Mouse (Mus musculus): Measurements from ENCODE around the gene Adam8.

The Adam8 gene

DNA sequence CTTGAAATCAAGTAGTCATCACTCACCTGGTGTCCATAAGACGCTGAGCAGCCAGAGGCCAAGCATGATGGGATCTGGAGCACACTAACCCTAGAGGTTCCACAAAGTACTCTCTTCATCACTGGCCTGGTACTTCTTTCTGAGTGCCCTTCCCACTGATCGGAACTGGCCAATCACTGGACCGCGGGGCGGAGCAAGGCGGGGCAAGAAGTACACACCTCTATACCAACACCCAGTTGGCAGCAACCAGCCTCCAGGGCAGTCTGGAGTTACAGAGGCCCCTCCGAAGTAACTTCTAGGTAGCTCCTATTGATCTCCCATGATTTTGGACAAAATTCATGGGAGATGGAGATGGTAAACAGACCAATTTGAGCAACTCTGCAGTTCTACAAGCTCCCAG is at the start of gene Adam8:
TSS of gene Adam8 (minus strand) at position 157 of the 400 bp plus-strand sequence.
- DNase-seq (ENCODE audit: extremely low spot score): peak; percentile 16

- DNase-seq (ENCODE audit: extremely low spot score): no peak
These were observed 44.8 kb upstream of the Adam8 start for GRCm38 (mm10) chr7:140037171-140037555.

- peak; percentile 98 for DNase-seq (ENCODE audit: extremely low spot score)
These were observed 44.2 kb upstream of the Adam8 start, which contains the start of the genes Zfp511 and Tubgcp2 for GRCm38 (mm10) chr7:140036281-140037170. Gene Zfp511, plus strand, starts transcription at chr7:140036391. Gene Tubgcp2, minus strand, starts transcription at chr7:140036669.

GRCm38 (mm10) chr7:140035456-140035855 is 43.1 kb upstream of the Adam8 start:
- no peak for DNase-seq (ENCODE audit: extremely low spot score)

DNA sequence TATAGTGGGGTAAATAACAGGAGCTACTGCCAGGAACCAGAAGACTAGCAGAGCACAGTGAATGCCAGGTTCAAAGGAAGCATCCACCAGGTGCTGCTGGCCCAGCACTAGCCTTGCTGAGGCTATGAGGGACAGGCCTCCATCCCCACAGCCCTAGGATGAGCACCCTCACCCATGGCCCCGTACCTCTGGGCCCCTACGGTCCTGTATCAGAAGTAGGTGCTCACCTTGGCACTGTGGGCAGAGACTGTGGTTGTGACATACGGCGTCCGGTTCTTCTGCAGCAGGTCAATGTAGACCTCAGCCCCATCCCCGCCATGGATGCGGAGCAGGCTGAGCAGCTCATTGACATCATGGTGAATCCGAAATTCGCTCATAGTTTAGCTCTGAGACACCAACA is 41.0 kb upstream of the Adam8 start:
- no peak for DNase-seq (ENCODE audit: extremely low spot score)

GRCm38 (mm10) chr7:140032366-140032765 is 40.0 kb upstream of the Adam8 start:
- no peak for DNase-seq (ENCODE audit: extremely low spot score)

DNA sequence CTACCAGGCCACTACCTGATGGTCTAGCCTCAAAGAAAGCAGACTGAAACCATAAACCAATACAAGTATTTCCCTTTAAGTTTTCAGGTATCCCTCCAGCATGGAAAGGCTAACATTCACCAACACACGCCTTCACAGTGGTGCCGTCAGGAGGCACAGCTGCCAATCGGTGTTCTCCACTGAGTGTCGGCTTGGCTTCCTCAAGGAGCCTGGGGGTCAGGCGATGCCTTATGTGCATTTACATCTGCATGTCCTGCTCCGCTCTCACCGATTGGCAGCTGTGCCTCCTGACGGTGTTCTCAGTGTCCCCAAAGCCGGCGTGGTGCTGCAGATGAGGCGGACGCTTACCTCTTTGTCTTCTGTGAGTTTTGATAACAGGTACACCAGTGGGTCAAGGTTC is 39.4 kb upstream of the Adam8 start:
- DNase-seq (ENCODE audit: extremely low spot score): no peak

- no peak for DNase-seq (ENCODE audit: extremely low spot score)
These were observed 19.0 kb upstream of the Adam8 start for GRCm38 (mm10) chr7:140011336-140011735.

- DNase-seq (ENCODE audit: extremely low spot score): no peak
These were observed 15.4 kb upstream of the Adam8 start for GRCm38 (mm10) chr7:140007781-140008180.

- DNase-seq (ENCODE audit: extremely low spot score): no peak
These were observed 14.7 kb upstream of the Adam8 start for GRCm38 (mm10) chr7:140006861-140007611.

DNA sequence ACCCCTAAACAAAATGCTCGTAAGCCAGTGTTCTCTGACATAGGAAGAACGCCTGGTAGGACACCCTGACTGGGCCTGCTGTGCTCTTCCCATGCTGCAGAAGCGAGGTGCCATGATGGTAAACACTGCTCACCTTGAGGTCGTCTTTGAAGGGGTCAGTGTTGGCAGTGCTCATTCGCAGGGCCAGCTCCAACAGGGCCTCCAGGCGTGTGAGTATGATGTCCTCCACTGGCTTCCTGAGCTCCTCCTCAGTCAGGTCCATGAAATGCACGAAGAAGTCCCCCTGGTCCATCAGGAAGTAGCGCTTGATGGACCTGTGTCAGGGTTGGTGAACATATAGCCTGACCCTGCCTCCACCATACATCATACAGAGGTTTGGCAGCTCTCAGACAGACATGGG is 12.3 kb upstream of the Adam8 start:
- DNase-seq (ENCODE audit: extremely low spot score): no peak

DNA sequence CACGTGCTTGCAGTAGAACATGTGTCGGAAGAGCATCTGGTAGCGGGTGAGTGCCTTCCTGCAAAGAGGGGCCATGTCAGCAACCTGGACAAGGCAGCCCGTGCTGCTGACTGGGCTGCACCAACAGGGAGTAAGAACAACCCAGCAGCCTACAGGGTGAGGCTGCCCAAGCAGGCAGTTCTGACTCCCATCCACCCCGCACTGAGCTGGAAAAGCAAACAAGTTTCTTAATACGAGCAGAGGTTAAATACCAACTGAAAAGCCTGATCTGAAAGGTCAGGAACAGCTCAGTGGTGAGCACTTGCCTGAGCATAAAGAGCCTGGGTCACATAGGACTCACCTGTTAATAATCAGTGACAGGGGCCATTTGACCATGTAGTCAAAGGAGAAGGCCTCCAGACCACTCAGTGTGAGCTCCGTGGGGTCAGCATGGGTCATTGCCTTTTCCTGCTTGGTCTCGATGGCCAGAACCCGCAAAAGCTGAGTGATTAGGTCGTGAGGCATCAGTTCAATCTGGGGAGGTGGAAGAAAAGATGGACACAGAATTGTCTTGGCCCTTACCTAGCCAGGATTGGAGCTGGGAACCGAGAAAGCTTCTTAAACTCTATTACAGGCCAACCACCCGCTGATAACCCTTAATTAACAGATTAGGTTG is 8.9 kb upstream of the Adam8 start:
- peak; percentile 24 for DNase-seq (ENCODE audit: extremely low spot score)

DNA sequence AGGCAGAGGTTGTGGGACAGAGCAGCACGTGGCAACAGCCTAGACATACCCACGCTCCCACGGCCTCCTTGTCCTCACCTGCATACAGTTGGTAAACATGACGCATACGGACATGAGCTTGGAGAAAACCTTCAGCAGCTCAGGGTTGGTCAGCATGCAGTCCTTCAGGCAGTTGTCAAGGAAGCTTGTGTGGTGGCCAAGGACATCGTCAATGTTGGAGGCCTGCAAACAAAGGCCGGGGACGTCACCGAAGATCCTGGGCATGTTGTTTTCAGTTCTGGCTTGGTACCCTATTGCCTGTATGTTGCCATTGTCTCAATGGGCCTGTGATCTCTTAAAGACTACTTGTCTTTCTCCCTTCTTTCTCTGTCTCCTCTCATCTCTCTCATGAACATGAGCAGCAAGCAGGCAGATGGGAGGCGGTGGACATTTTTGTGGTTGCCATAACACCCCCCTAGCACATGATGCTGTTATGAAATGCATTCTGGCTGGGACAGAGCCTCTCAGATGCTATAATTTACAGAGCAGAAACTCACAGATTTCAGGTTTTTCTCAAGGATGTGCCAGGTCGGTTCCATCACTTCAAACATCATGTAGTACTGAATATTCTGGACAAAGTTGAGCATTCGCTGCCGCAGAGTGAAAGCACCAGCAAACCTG is 6.5 kb upstream of the Adam8 start:
- DNase-seq (ENCODE audit: extremely low spot score): no peak

- DNase-seq (ENCODE audit: extremely low spot score): peak; percentile 55
These were observed 2.3 kb upstream of the Adam8 start for GRCm38 (mm10) chr7:139994676-139995075.

GRCm38 (mm10) chr7:139994202-139994601 is 1.8 kb upstream of the Adam8 start:
- DNase-seq (ENCODE audit: extremely low spot score): no peak

DNA sequence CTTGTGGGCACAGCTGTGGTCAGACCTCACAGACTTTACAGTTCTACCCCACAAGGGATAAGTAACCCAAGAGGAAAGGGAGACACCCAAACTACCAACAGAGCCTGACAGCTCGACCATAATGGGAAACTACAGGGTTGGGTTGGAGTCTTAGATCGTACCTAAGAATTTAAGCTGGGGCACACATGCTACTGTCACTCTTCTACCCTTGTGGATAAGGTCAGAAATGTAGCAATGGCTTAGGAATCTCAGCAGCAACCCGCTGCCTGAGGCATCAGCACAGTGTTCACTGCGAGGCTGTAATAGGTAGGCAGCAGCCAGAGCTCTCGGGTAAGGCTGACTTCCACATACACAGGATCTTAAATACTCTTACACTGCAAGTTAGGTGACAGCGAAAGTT is 1.2 kb upstream of the Adam8 start:
- no peak for DNase-seq (ENCODE audit: extremely low spot score)

- no peak for DNase-seq (ENCODE audit: extremely low spot score)
These were observed 1.4 kb downstream of the Adam8 start for GRCm38 (mm10) chr7:139990864-139991394.

GRCm38 (mm10) chr7:139988272-139988671 is 4.1 kb downstream of the Adam8 start:
- no peak for DNase-seq (ENCODE audit: extremely low spot score)

DNA sequence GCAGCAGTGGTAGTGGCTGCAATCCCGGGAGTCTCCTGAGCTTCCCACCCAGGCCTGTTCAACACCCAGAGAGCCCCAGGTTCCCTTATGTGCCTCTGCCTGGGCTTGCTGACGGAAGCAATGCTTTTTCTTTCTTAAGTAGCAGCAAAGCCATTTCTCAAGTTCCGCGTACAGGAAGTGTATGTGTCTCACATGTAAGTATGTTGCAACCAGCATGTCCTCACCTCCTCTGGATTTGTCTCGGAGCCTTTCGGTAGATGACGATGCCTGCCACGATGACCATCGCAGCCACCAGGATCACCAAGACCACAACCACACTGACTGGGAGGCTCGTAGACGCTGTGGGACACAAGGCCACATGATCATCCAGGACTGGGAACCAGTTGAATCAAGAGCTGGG is 7.9 kb downstream of the Adam8 start:
- DNase-seq (ENCODE audit: extremely low spot score): no peak

- no peak for DNase-seq (ENCODE audit: extremely low spot score)
These were observed 10.3 kb downstream of the Adam8 start for GRCm38 (mm10) chr7:139982058-139982457.

DNA sequence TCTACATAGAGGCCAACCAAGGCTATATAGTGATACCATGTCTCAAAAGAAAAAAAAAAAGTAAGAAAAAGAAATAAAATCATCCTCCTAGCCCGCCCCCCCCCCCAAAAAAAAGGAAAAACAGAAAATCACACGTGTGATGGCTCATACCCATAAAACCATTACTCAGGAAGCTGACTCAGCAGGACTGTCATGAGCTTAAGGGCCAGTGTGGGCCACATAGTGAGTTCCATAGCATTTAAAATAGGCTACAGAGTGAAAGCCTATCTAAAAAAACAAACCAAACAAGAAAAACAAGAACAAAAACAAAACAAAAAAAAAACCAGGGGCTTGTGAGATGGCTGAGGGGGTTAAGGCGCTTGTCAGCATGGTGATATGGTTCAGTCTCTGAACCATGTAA is 11.6 kb downstream of the Adam8 start:
- DNase-seq (ENCODE audit: extremely low spot score): no peak
